Mouse (Mus musculus) liver, embryonic 14.5 days (tissue): ENCODE measurements around the gene Fgd2. TPM values are rescaled to one million over a fixed set of nuclear protein-coding genes. Genes with fewer than 3 reads are reported as not detected.
A peak's percentile ranks its signal among the peaks of the same experiment; 100 is the strongest.

Experiments
- ATAC-seq: fragments of 200-750 bp; cut with Nextera tagmentation; 2 replicates; pipeline ENCODE4 v1.8.0; 2017; ENCODE audit warnings: moderate number of reproducible peaks, mild to moderate bottlenecking, moderate library complexity; ENCODE audit not compliant: insufficient read depth
- DNase-seq, 3 experiments: peaks; one replicate each; pipeline ENCODE4 v3.0.0-alpha.2; 2012 to 2013; ENCODE audit warnings: low read depth in 3 of 3, low spot score in 3 of 3
- H3K27ac ChIP-seq: fragments of 300-500 bp; sonication (generic); 2 replicates; pipeline ENCODE4 v1.5.1; 2014; ENCODE audit warnings: moderate library complexity, mild to moderate bottlenecking, control low read depth, inconsistent platforms
- H3K27me3 ChIP-seq: fragments of 300-500 bp; sonication (generic); 2 replicates; pipeline ENCODE4 v1.6.1; 2014; ENCODE audit warnings: mild to moderate bottlenecking, low read length, moderate library complexity; ENCODE audit not compliant: control insufficient read depth, insufficient read depth
- H3K36me3 ChIP-seq: fragments of 300-500 bp; sonication (generic); replicated peaks from 2 replicates; pipeline ENCODE4 v1.6.1; 2014; ENCODE audit warnings: low read depth; ENCODE audit not compliant: control insufficient read depth, insufficient read depth
- H3K4me1 ChIP-seq, 2 experiments: fragments of 200-500 bp in 1 of 2; fragments of 300-500 bp in 1 of 2; sonication (generic) in 1 of 2; replicated peaks; 2 replicates each; pipeline ENCODE4 v1.6.1; 2012 to 2014; ENCODE audit warnings: antibody characterized with exemption in 1 of 2, inconsistent platforms in 1 of 2, low read length in 1 of 2; ENCODE audit not compliant: control insufficient read depth in 2 of 2, insufficient read depth in 2 of 2
- H3K4me2 ChIP-seq: fragments of 300-500 bp; sonication (generic); 2 replicates; pipeline ENCODE4 v1.6.1; 2014; ENCODE audit warnings: low read depth, mild to moderate bottlenecking, control low read depth, moderate library complexity
- H3K4me3 ChIP-seq, 2 experiments: fragments of 200-500 bp in 1 of 2; fragments of 300-500 bp in 1 of 2; sonication (generic) in 1 of 2; 2 replicates each; pipeline ENCODE4 v1.5.1; 2012 to 2014; ENCODE audit warnings: low read depth in 2 of 2, low read length in 2 of 2, mild to moderate bottlenecking in 2 of 2, control low read depth in 1 of 2, inconsistent platforms in 1 of 2, moderate library complexity in 1 of 2; ENCODE audit not compliant: insufficient read depth in 1 of 2
- H3K9ac ChIP-seq: fragments of 300-500 bp; sonication (generic); replicated peaks from 2 replicates; pipeline ENCODE4 v1.6.1; 2014; ENCODE audit warnings: mild to moderate bottlenecking, control low read depth, moderate library complexity
- H3K9me3 ChIP-seq: fragments of 300-500 bp; sonication (generic); 2 replicates; pipeline ENCODE4 v1.6.1; 2016; ENCODE audit warnings: low read length, mixed read lengths; ENCODE audit not compliant: control insufficient read depth
- CTCF ChIP-seq: IDR thresholded peaks from 2 replicates; pipeline ENCODE4 v1.5.1; 2016; ENCODE audit warnings: antibody characterized with exemption, low read depth, control low read depth
- EP300 ChIP-seq: IDR thresholded peaks from 2 replicates; pipeline ENCODE4 v1.6.1; 2016; ENCODE audit warnings: antibody characterized with exemption, low read depth
- WGBS: fragments of 180-500 bp; shearing (Covaris S2); extraction: QIAGEN DNeasy Blood & Tissue Kit; methylation state at CpG from one replicate; pipeline ENCODE4 v1.1.7; 2014; ENCODE audit not compliant: insufficient replicate concordance; 5-methylcytosine and 5-hydroxymethylcytosine counted together
- polyA plus RNA-seq, 2 experiments: library from polyadenylated mRNA; depleted of rRNA in 1 of 2; stranded (reverse) in 1 of 2; unstranded in 1 of 2; fragments of >200 nt; fragmentation: Nextera tagmentation in 1 of 2; extraction: Ambion mirVana in 1 of 2; gene quantifications; 2 replicates each; pipeline versions ENCODE4 v1.2.1 to v1.2.3; 2012 to 2014

Gene Fgd2
- polyA plus RNA-seq, 2 experiments = 3.8 to 8.5 TPM

DNA sequence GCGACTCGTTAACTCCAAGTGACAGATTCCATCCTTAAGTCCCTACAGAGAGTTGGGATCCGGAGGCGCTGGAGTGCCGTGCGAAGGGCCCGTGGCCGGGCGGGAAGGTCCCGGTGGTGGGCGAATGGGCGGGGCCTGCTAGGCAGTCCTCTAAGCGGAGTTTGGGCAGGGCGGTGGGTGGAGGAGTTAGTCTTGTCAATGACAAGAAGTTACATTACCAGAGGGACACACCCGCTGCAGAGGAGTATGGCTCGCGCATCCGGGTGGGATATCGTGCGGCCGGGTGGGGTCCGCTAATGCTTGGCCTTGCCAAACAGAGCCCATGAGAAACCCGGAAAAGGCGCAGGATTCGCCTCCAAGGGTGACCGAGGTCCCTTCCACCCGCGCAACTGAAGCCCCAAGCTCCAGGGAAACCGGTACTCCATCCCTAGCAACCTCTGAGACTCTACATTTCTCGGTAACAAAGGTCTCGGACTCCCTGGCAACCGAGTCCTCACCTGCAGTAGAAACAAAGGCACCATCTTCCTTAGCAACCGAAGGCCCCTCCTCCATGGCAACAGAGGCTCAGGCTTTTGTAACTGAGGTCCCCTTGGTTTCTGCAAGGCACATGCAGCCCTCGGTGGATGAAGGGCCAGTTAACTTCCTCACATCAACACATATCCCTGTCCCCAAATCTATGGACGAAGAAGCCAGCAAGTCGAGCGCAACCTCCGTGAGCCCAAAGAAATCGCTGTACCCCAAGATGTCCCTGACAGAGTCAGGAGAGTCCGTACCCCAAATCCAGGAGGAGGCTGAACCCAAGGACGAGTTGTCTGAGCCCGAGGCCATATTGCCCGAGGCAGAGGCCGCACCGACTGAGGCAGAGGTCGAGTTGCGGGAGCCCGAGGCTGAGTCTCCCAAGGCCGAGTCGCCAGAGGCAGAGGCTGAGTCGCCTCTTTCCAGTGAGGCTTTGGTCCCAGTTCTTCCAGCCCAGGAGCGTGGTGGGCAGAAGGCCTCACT is 33.9 kb upstream of the Fgd2 start:
- H3K9ac ChIP-seq = no peak overlapping the region
- H3K27ac ChIP-seq = no peak overlapping the region
- ATAC-seq = no peak
- no peaks in the 10 kb centered on the region for H3K36me3 ChIP-seq
- no peak overlapping the region for H3K4me3 ChIP-seq
- H3K4me2 ChIP-seq = peak overlapping the region; percentile 20
- 35% methylated on average over 52 of the region's 52 CpGs for WGBS
- DNase-seq = no peak
- 0 out of 4 replicates have a peak, but pooled peaks cover 0 to 3% of the 10 kb centered on the region in 2 experiments for H3K4me1 ChIP-seq
- peaks cover 9% of the 10 kb centered on the region; the same call in 1 of the 2 replicates for H3K27me3 ChIP-seq
- TF ChIP-seq CTCF = no peak
- no peak for TF ChIP-seq EP300
- H3K9me3 ChIP-seq = no peaks in the 10 kb centered on the region

GRCm38 (mm10) chr17:29327691-29328090 is 33.0 kb upstream of the Fgd2 start:
- DNase-seq (no peak), ATAC-seq (no peak)
- Histone ChIP-seq H3K4me3 (no peak overlapping the region), H3K4me1 (0 out of 4 replicates have a peak, but pooled peaks cover 0 to 3% of the 10 kb centered on the region in 2 experiments), H3K9me3 (no peaks in the 10 kb centered on the region), H3K4me2 (no peak overlapping the region), H3K27ac (no peak overlapping the region), H3K9ac (no peak overlapping the region), H3K27me3 (peaks cover 5% of the 10 kb centered on the region; the same call in 1 of the 2 replicates), H3K36me3 (peaks cover 7% of the 10 kb centered on the region; the same call in 1 of the 2 replicates)
- 74% methylated on average over 9 of the region's 9 CpGs for WGBS
- no peak for TF ChIP-seq EP300
- TF ChIP-seq CTCF = no peak

GRCm38 (mm10) chr17:29330221-29330620 is 30.5 kb upstream of the Fgd2 start:
- 77% methylated on average over 3 of the region's 3 CpGs for WGBS
- H3K27me3 ChIP-seq = peaks cover 5% of the 10 kb centered on the region; the same call in 1 of the 2 replicates
- no peak for DNase-seq
- no peaks in the 10 kb centered on the region for H3K9me3 ChIP-seq
- no peak for ATAC-seq
- H3K4me2 ChIP-seq = no peak overlapping the region
- H3K27ac ChIP-seq = no peak overlapping the region
- no peak overlapping the region for H3K9ac ChIP-seq
- H3K36me3 ChIP-seq = peaks cover 7% of the 10 kb centered on the region; the same call in 1 of the 2 replicates
- no peak overlapping the region for H3K4me3 ChIP-seq
- no peaks in the 10 kb centered on the region for H3K4me1 ChIP-seq
- TF ChIP-seq EP300 (no peak), CTCF (no peak)

DNA sequence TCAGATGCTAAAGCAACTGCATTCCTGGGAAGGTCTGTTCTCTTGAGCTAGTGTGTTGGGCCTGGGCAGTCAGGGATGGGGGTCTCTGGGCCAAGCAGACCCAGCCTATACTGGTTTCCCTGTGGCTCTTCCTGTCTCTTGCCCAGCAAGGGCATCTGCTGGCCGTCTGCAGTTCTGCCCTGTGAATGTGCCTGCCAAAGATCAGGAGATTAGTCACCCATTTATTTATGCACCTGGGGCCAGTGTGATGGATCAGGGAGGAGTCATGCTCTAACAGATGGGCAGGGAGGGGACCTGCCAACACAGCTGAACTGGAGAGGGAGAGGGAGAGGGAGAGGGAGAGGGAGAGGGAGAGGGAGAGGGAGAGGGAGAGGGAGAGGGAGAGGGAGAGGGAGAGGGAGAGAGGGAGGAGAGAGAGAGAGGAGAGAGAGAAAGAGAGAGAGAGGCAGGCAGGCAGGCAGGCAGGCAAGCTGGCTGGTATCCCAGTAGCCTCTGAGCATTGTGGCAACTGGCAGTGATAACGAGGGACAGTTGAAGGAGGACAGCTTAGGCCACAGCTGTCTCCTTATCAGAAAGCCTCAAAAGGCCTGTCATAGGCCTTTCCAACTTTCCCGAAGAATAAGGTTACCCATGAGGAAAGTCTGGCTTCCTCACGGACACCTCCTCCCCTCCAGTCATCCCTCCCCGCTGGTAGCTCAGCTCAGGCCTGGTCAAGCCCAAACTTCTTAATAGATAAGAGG is 29.9 kb upstream of the Fgd2 start:
- Histone ChIP-seq H3K4me2 (no peak overlapping the region), H3K9me3 (no peaks in the 10 kb centered on the region), H3K9ac (no peak overlapping the region), H3K27ac (no peak overlapping the region), H3K27me3 (peaks cover 5% of the 10 kb centered on the region; the same call in 1 of the 2 replicates), H3K4me3 (no peak overlapping the region), H3K4me1 (no peaks in the 10 kb centered on the region), H3K36me3 (peaks cover 7% of the 10 kb centered on the region; the same call in 1 of the 2 replicates)
- TF ChIP-seq EP300 = no peak
- TF ChIP-seq CTCF = no peak
- WGBS = 32% methylated on average over 5 of the region's 5 CpGs
- DNase-seq (no peak), ATAC-seq (no peak)
